Mouse (Mus musculus) hindbrain, embryonic 16.5 days (tissue): ENCODE results near the gene Mlxipl. TPM values are rescaled to one million over a fixed set of nuclear protein-coding genes. Genes with fewer than 3 reads are reported as not detected.
"Not testable (repeated sequence)": the region's sequence is repeated elsewhere in the genome, so short reads cannot be mapped to it uniquely, and the experiment has no call there.

Experiments used
- ATAC-seq: fragments of 200-750 bp; cut with Nextera tagmentation; 2 replicates; pipeline ENCODE4 v1.8.0; 2017; ENCODE audit warnings: moderate TSS enrichment, moderate library complexity
- H3K27ac ChIP-seq: fragments of 300-500 bp; sonication (generic); 2 replicates; pipeline ENCODE4 v1.5.1; 2014; ENCODE audit warnings: low read depth, mild to moderate bottlenecking, control low read depth, low read length, moderate library complexity
- H3K27me3 ChIP-seq: fragments of 300-500 bp; sonication (generic); replicated peaks from 2 replicates; pipeline ENCODE4 v1.6.1; 2014; ENCODE audit warnings: low read length; ENCODE audit not compliant: control insufficient read depth, insufficient read depth
- H3K36me3 ChIP-seq: fragments of 300-500 bp; sonication (generic); 2 replicates; pipeline ENCODE4 v1.6.1; 2014; ENCODE audit warnings: mild to moderate bottlenecking, low read length, moderate library complexity, mixed read lengths; ENCODE audit not compliant: control insufficient read depth, insufficient read depth
- H3K4me1 ChIP-seq: fragments of 300-500 bp; sonication (generic); 2 replicates; pipeline ENCODE4 v1.6.1; 2014; ENCODE audit warnings: low read depth, low read length; ENCODE audit not compliant: control insufficient read depth, insufficient read depth
- H3K4me2 ChIP-seq: fragments of 300-500 bp; sonication (generic); 2 replicates; pipeline ENCODE4 v1.6.1; 2014; ENCODE audit warnings: mild to moderate bottlenecking, low read length, control low read depth, moderate library complexity
- H3K4me3 ChIP-seq: fragments of 300-500 bp; sonication (generic); 2 replicates; pipeline ENCODE4 v1.5.1; 2014; ENCODE audit warnings: mild to moderate bottlenecking, low read length, control low read depth, moderate library complexity
- H3K9ac ChIP-seq: fragments of 300-500 bp; sonication (generic); 2 replicates; pipeline ENCODE4 v1.6.1; 2014; ENCODE audit warnings: low read depth, mild to moderate bottlenecking, control low read depth, low read length, moderate library complexity
- H3K9me3 ChIP-seq: fragments of 300-500 bp; sonication (generic); 2 replicates; pipeline ENCODE4 v1.6.1; 2014; ENCODE audit warnings: mild to moderate bottlenecking, low read length, moderate library complexity; ENCODE audit not compliant: control insufficient read depth
- WGBS: fragments of 180-500 bp; shearing (Covaris S2); extraction: QIAGEN DNeasy Blood & Tissue Kit; methylation state at CpG from one replicate; pipeline ENCODE4 v1.1.7; 2014; 5-methylcytosine and 5-hydroxymethylcytosine counted together
- polyA plus RNA-seq: library from polyadenylated mRNA; unstranded; fragments of >200 nt; fragmentation: Nextera tagmentation; extraction: Ambion mirVana; gene quantifications from 2 replicates; pipeline ENCODE4 v1.2.1, GENCODE M21; 2015

Mlxipl gene
- 0.66 and 0.84 TPM in 2 replicates for polyA plus RNA-seq

- H3K36me3 ChIP-seq = no peaks in the 10 kb centered on the region
- H3K9ac ChIP-seq = no peak within 1 kb of the TSS
- H3K4me3 ChIP-seq = no peak within 1 kb of the TSS
- no peak for ATAC-seq
- H3K4me1 ChIP-seq = no peaks in the 10 kb centered on the region
- no peaks in the 10 kb centered on the region for H3K9me3 ChIP-seq
- 2% methylated on average over 34 of the region's 39 CpGs for WGBS
- H3K4me2 ChIP-seq = no peak within 1 kb of the TSS
- no peak within 1 kb of the TSS for H3K27ac ChIP-seq
- H3K27me3 ChIP-seq = peaks cover 38% of the 10 kb centered on the region
Observed at GRCm38 (mm10) chr5:135089653-135090052, at the start of gene Mlxipl. Gene Mlxipl (plus strand): TSS chr5:135089890.

- Histone ChIP-seq H3K27ac (no peak overlapping the region), H3K4me3 (no peak overlapping the region), H3K4me2 (no peak overlapping the region), H3K36me3 (peaks cover 20% of the 10 kb centered on the region), H3K4me1 (no peaks in the 10 kb centered on the region), H3K9ac (no peak overlapping the region), H3K27me3 (no peaks in the 10 kb centered on the region), H3K9me3 (no peaks in the 10 kb centered on the region)
- 39% methylated on average over 6 of the region's 6 CpGs for WGBS
- ATAC-seq = no peak
Observed at GRCm38 (mm10) chr5:135040059-135040458, 49.6 kb upstream of the Mlxipl start.

- Histone ChIP-seq H3K4me3 (no peak overlapping the region), H3K4me2 (no peak overlapping the region), H3K9me3 (no peaks in the 10 kb centered on the region), H3K27ac (no peak overlapping the region), H3K4me1 (no peaks in the 10 kb centered on the region), H3K9ac (no peak overlapping the region), H3K27me3 (no peaks in the 10 kb centered on the region), H3K36me3 (peaks cover 23% of the 10 kb centered on the region)
- no peak for ATAC-seq
- 79% methylated on average over 11 of the region's 11 CpGs for WGBS
Observed at GRCm38 (mm10) chr5:135040777-135041176, 48.9 kb upstream of the Mlxipl start.

- no peaks in the 10 kb centered on the region for H3K9me3 ChIP-seq
- WGBS = 31% methylated on average over 20 of the region's 21 CpGs
- no peak overlapping the region for H3K4me3 ChIP-seq
- peaks cover 25% of the 10 kb centered on the region for H3K36me3 ChIP-seq
- no peak overlapping the region for H3K27ac ChIP-seq
- no peaks in the 10 kb centered on the region for H3K27me3 ChIP-seq
- H3K4me1 ChIP-seq = no peaks in the 10 kb centered on the region
- ATAC-seq = 0 out of 2 replicates have a peak, but pooled peaks have one; percentile 37
- H3K4me2 ChIP-seq = no peak overlapping the region
- H3K9ac ChIP-seq = no peak overlapping the region
Observed at GRCm38 (mm10) chr5:135042105-135042788, 47.4 kb upstream of the Mlxipl start.

- Histone ChIP-seq H3K9ac (no peak overlapping the region), H3K9me3 (no peaks in the 10 kb centered on the region), H3K4me1 (no peaks in the 10 kb centered on the region), H3K36me3 (peaks cover 22% of the 10 kb centered on the region), H3K4me3 (no peak overlapping the region), H3K4me2 (no peak overlapping the region), H3K27me3 (no peaks in the 10 kb centered on the region), H3K27ac (no peak overlapping the region)
- no peak for ATAC-seq
- WGBS = 94% methylated on average over 3 of the region's 3 CpGs
Observed at GRCm38 (mm10) chr5:135044575-135044974, 45.1 kb upstream of the Mlxipl start.

GRCm38 (mm10) chr5:135048539-135048938 is 41.2 kb upstream of the Mlxipl start:
- Histone ChIP-seq H3K36me3 (peaks cover 32% of the 10 kb centered on the region), H3K9me3 (no peaks in the 10 kb centered on the region), H3K27me3 (no peaks in the 10 kb centered on the region), H3K4me3 (no peak overlapping the region), H3K27ac (no peak overlapping the region), H3K4me2 (no peak overlapping the region), H3K9ac (no peak overlapping the region), H3K4me1 (no peaks in the 10 kb centered on the region)
- 89% methylated on average over 5 of the region's 5 CpGs for WGBS
- no peak for ATAC-seq

- not testable (repeated sequence) for H3K27me3 ChIP-seq, H3K4me1 ChIP-seq, H3K4me3 ChIP-seq, ATAC-seq, H3K9me3 ChIP-seq, H3K4me2 ChIP-seq, H3K27ac ChIP-seq, H3K9ac ChIP-seq
- WGBS = 90% methylated on average over 6 of the region's 6 CpGs
- H3K36me3 ChIP-seq = peaks cover 35% of the 10 kb centered on the region
Observed at GRCm38 (mm10) chr5:135049268-135049667, 40.4 kb upstream of the Mlxipl start.

- Histone ChIP-seq H3K9ac (no peak overlapping the region), H3K36me3 (peaks cover 45% of the 10 kb centered on the region), H3K4me1 (no peaks in the 10 kb centered on the region), H3K27ac (no peak overlapping the region), H3K27me3 (no peaks in the 10 kb centered on the region), H3K4me3 (no peak overlapping the region), H3K9me3 (no peaks in the 10 kb centered on the region), H3K4me2 (no peak overlapping the region)
- 94% methylated on average over 12 of the region's 12 CpGs for WGBS
- no peak for ATAC-seq
Observed at GRCm38 (mm10) chr5:135053356-135053755, 36.3 kb upstream of the Mlxipl start.

GRCm38 (mm10) chr5:135063629-135064381 is 25.9 kb upstream of the Mlxipl start, which contains the start of gene Dnajc30:
Gene Dnajc30 (plus strand): TSS chr5:135064202.
- Histone ChIP-seq H3K4me1 (peaks cover 18% of the 10 kb centered on the region), H3K27me3 (no peaks in the 10 kb centered on the region), H3K9ac (peak within 1 kb of the TSS; percentile 88), H3K4me3 (peak within 1 kb of the TSS; percentile 93), H3K27ac (peak within 1 kb of the TSS; percentile 80), H3K36me3 (peaks cover 21% of the 10 kb centered on the region), H3K4me2 (peak within 1 kb of the TSS; percentile 79), H3K9me3 (no peaks in the 10 kb centered on the region)
- WGBS = under 1% methylated on average over 51 of the region's 52 CpGs
- peak; percentile 96 for ATAC-seq
